Mouse (Mus musculus): Measurements from ENCODE around the gene Htt.

The Htt gene

DNA sequence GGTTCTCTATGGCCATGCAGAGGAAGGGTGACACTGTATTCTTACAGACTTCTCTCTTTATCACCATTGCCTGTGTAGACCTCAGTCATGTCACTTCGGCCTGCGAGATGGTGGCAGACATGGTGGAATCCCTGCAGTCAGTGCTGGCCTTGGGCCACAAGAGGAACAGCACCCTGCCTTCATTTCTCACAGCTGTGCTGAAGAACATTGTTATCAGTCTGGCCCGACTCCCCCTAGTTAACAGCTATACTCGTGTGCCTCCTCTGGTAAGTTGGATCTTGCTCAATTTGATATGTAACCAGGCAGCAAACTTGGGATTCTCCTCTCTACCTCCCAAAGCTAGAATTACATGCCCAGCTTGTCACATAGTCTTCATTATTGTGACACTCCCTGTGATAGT lies 127.7 kb downstream of the Htt start:
- DNase-seq (ENCODE audit: extremely low spot score, low read depth, low spot score): no peak

DNA sequence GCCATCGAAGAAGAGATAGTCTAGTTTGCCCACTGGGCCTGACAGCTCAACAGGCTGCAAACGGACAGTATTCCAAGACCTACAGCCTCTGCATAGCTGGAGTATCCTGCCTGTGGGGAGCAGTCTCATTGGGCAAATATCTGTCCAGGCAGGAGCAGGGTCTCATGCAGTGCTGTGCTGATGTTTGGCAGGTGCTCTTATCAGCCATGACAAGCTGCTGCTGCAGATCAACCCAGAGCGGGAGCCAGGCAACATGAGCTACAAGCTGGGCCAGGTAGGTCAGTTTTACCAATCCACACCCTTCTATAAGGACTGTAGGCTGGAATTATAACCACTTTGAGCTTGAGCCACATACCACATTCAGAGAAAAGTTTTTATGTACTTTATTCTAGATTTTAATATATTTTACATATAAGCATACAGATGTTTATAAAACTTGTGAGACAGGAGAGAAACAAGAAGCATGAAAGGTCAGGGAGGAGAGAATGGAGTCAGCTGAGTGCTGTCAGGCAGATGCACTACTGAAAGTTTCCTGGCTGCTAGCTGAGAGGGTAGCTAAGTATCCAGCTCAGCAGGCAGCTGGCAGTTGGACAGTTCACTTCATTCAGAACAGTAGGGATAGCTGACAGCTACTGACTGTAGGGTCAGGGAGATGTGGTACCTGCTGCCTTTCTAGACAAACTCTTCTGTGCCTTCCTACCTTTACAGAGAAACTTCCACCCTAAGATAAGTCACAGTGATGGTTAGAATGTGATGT lies 135.3 kb downstream of the Htt start:
- no peak for DNase-seq (ENCODE audit: extremely low spot score, low read depth, low spot score)

DNA sequence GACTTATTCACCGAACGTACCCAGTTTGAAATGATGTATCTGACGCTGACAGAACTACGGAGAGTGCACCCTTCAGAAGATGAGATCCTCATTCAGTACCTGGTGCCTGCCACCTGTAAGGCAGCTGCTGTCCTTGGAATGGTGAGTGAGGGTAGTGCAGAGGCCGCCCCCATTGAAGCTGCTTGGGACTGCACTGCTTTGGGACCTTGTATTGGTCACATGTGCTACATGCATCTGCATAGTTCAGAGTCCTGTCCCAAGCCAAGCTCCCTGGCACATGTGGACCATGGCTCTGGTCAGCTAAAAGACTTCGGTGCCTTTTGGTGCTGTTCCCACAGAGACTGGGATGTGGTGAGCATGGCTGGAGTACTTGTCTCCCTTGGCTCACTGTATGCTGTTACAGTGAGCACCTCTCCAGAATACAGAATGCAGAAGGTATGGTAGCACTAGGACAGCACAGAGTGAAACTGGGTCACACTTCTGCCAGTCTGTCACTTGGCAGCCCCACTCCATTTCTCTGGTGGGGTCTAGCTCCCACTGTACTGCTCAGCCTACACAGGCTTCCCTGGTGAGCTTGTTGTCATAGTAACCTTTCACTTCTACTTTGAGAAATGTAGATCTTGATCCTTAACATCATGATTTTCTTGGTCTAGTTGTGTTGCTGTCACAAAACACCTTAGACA lies 138.4 kb downstream of the Htt start:
- DNase-seq (ENCODE audit: extremely low spot score, low read depth, low spot score): no peak

DNA sequence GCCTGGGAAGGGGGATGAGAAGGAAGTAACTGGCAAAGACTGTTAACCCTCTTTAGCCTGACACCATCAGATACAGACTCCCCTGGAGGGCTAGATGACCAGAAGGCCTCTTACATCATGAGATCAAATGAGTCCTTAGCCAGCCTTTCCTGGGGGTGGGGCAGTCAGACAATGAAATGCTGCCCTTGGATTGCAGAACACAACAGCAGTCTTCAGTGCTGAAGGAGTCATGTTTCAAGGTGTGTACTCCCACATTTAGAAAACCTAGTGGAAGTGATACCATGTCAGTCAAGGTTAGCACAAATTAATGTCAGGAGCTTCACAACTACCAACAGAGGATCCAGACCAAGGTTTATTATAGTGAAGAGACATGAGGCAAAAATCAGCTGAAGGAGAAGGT lies 140.8 kb downstream of the Htt start:
- no peak for DNase-seq (ENCODE audit: extremely low spot score, low read depth, low spot score)

DNA sequence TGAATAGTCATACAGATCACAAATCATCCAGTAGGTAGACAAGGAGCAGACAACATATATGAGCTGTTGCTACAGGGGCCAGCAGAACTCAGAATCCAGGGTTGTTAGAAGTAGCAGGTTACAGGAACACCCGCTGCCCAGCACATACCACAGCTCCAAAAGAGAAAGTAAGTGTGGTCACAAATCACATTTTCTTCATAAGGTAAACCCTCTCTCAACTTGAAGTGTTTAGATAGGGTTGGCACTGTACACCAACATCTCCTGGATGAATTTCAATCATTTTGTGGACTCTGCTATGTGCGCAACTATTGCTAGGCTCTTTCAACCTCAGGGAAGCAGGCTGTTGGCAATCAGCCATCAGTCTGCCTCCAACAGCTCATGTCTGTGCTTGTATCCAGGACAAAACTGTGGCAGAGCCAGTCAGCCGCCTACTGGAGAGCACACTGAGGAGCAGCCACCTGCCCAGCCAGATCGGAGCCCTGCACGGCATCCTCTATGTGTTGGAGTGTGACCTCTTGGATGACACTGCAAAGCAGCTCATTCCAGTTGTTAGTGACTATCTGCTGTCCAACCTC lies 141.4 kb downstream of the Htt start:
- no peak for DNase-seq (ENCODE audit: extremely low spot score, low read depth, low spot score)

DNA sequence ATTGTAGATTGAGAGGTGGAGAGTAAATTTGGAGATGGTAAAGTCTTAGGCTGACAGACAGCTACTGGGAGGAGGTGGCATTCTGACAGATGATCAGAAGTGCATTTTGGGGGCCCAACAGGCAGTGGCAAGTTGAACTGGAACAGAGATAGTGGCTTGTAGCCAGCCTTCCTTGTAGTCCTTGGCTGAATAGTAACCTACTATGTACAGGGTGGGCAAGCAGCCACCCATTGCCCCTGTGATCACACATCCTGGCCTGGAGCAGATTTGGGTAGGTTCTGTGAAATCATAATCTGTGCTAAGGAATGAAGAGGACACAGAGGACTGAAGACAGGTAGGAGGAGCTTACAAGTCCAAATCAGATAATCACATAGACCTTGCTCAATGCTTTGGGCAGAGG lies 142.9 kb downstream of the Htt start:
- no peak for DNase-seq (ENCODE audit: extremely low spot score, low read depth, low spot score)

DNA sequence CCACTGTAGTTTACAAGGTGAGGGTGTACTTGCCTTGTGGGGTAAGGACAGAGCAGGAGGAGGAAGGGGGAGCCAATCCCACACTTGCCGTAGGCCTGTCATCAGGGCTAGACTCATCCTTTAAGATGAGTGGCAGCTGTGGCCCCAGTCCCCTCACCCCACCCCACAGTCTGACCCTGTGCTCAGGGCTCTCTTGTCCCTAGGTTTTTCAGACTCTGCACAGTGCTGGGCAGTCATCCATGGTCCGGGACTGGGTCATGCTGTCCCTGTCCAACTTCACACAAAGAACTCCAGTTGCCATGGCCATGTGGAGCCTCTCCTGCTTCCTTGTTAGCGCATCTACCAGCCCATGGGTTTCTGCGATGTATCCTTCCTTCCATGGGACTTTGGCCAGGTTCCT lies 145.7 kb downstream of the Htt start:
- no peak for DNase-seq (ENCODE audit: extremely low spot score, low read depth, low spot score)

DNA sequence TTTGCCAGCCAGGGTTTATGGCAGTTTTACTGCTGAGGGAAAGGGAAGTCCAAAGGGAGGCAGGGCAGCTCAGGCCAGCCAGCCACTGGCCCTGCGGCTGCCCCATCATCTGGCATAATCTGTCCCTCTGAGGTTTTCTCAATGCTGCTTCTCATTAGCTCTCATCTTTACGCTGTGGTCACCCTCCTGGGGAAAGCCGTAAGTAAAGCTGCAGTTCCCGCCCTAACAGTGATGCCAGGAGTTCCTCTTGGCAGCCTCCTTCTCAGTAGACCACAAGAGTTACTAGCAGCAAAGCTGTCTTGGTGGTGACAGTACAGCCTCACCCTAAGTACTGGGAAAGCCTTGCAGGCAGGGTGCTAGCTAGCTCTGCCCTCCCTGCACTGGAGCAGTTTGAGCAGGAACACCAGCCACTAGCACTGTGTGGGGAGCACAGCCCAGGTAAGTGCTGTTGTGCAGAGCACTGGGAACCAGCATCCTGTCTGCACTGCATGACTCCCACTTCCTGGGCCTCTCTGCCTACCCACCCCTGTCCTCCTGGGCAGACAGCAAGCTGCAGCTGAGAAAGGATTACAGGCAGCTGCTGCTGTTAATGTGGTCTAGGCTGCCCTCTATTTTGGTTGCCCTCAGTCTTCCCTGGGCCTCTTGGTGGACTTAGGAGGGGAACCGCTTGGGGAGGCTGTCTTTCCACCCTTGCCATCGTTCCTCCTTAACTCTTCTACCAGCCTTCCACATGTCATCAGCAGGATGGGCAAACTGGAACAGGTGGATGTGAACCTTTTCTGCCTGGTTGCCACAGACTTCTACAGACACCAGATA lies 146.6 kb downstream of the Htt start, which contains the start of gene Msantd1:
TSS of gene Msantd1 (plus strand) at position 103 of the 816 bp plus-strand sequence.
- DNase-seq (ENCODE audit: extremely low spot score, low read depth, low spot score): no peak

DNA sequence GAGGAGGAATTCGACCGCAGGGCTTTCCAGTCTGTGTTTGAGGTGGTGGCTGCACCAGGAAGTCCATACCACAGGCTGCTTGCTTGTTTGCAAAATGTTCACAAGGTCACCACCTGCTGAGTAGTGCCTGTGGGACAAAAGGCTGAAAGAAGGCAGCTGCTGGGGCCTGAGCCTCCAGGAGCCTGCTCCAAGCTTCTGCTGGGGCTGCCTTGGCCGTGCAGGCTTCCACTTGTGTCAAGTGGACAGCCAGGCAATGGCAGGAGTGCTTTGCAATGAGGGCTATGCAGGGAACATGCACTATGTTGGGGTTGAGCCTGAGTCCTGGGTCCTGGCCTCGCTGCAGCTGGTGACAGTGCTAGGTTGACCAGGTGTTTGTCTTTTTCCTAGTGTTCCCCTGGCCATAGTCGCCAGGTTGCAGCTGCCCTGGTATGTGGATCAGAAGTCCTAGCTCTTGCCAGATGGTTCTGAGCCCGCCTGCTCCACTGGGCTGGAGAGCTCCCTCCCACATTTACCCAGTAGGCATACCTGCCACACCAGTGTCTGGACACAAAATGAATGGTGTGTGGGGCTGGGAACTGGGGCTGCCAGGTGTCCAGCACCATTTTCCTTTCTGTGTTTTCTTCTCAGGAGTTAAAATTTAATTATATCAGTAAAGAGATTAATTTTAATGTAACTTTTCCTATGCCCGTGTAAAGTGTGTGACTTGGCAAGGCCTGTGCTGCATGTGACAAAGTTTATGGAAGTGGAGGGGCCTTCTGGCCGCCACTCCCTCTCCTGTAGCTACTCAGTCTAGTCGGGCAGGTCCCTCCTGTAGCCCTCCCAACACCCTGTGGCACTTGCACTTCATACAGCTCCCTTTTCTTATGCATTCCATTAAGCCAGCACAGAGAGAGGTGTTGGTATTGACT lies 147.4 kb downstream of the Htt start:
- DNase-seq (ENCODE audit: extremely low spot score, low read depth, low spot score): no peak

DNA sequence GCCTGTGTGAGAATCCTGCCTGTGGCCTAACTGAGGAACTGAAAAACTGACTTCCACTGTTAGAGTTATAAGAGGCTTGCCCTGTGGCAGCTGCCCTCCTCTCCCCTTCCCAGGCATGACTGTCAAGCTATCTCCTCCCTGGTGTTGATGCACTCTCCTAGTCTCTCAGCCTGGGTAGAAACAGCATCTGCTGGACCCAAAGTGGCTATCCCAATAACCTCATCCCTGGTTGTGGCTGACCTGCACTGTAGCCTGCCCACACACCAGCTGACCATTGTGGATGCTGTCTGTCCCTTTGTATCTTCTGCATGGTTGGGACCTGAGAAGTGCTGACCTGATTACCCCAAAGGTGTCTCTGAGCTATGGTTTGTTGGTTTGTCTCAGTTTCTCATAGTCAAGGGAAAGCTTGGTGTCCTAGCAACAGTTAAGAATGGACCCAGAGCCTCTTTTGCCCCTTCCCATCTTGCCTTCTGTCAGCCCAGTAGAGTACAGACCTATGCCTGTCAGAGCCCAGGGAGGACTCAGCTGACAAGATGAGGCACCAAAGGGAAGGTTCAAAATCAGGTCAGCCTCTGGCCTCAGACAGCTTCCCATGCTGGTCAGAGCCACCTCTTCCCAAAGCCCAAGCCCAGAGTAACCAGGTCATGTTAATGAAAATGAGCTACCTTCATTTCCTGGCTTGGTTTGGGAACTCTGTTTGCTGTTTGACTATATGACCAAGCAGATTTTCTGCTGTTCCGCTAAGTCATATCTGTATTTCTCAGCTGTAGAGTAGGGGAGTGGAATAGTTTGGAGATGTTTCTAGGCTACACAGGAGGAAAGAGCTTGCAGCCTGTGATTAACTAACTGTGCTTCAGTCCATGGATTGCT lies 148.3 kb downstream of the Htt start:
- DNase-seq (ENCODE audit: extremely low spot score, low read depth, low spot score): no peak

DNA sequence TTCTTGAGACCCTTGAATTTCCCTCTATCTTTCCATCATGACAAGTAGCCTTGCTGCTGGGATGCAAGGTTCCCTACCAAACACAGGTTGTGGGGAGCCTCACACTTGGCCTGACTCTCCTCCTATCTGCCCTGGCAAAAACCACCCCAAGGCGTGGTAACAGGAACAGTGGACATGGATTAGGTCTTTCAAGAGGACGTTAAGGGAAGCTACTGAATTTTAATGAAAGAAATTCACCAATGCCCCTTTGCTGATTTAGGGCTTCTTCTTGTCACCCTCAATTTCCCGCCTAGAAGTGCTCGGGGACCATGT lies 148.9 kb downstream of the Htt start:
- no peak for DNase-seq (ENCODE audit: extremely low spot score, low read depth, low spot score)

DNA sequence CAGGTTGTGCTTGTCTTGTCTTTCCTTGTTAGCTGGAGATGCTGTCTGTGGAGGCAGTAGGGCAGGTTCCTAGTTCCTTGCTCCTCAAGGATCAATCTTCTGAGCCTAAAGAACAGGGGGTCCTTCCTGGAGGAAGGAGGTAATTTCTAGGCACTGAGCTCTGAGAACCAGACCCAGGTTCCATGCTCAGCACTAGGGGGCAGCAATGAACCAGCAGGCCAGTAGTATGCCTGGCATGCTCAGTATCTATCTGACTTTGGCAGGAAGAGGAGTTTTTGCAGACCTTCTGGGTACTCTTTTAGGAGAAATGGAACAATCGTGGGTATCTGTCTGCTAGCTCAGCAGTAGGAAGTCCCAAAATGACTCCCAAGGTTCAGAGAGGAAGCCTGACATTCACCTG lies 154.3 kb downstream of the Htt start:
- peak; percentile 28 for DNase-seq (ENCODE audit: extremely low spot score, low read depth, low spot score)

DNA sequence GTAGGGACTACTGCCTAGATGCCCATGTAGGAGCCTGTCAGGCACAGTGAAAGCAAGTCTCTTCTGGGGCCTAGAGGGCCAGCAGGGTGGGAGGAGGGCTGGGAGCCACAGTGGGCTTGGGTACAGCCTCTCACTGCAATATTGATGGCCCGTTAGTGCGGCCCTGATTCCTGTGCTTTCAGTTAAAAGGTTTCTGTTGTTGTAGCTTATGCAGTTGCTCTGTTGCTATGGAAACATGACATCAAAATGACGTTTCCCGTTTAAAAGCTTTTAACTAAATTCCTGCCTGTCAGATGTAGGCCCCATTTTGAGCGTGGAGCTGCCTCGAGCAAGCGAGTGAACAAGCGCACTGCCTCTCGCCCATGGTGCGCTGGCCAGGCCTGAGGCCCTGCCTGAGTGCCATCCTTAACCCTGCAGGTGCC lies 155.7 kb downstream of the Htt start:
- DNase-seq (ENCODE audit: extremely low spot score, low read depth, low spot score): no peak

DNA sequence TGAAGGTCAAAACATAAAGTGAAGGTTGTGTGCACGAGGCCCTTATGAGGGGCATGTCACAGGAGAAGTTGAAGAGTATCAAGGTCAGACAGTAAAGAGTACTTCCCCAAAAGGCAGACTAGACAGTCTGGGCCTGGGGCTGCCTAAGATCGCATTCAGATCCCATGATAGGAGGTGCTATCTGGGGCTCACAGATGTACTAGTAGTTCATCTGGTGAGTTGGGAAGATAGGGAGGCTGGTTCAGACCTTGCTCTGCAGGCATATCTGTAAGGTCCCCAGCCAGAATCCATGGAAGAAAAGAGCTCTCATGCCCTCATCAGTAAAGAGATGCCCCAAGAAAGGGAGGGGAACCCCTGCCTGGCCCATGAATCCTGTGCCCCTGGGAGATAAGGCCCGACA lies 157.2 kb downstream of the Htt start:
- no peak for DNase-seq (ENCODE audit: extremely low spot score, low read depth, low spot score)

DNA sequence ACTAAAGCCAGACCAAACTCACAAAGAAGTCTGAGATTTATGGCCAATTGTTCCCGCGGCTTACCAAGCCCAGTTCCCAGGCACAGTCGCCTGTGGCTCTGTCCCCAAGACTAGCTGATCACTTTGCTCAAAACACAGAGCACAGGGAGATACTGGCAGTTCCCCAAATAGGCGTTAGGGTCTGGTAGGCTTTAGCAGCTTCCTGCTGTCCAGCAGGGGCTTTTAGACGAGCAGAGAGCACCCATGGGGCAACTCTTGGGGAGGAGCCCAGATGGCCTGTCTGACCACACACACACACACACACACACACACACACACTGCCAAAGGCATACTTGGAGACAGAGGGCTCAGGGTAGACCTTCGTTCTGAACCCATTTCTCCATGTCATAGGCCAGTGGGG lies 161.0 kb downstream of the Htt start:
- no peak for DNase-seq (ENCODE audit: extremely low spot score, low read depth, low spot score)

DNA sequence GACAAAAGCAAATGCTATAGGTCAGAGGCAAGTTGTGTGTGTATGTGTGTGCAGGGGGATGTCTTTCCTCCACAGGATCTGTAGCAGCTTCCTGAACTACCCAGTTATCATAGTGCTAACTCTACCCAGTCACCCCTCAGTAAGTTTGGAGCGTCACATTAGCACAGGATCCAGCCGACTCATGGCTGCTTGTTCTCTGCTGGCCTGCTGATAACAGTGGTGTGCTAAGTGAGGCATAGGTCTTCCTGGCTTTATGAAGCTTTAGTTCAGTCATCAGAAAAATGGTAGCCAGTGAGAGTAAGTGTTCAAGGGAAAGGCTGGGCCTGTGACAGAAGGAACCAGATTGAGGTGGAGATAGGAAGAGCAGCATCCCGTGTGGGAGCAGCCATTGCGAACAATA lies 162.4 kb downstream of the Htt start:
- DNase-seq (ENCODE audit: extremely low spot score, low read depth, low spot score): no peak

DNA sequence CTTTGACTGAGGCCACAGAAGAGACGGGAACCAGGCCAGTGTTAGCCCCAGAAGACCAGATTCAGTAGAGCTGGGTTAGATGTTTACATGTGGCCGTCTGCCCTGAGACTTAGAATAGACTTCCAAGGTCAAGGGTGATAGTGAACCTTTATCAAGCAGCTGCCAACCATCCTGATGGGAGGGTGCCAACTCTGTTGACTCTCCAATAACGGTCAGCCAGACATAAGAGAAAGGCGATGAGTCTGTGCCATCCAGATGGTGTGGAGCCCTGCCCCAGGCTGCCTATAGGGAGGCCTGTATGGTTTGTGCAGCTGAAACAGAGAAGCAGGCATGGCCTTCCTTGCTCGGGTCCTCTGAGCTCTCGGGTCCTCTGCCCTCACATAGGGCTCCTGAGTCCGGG lies 163.0 kb downstream of the Htt start:
- DNase-seq (ENCODE audit: extremely low spot score, low read depth, low spot score): no peak

DNA sequence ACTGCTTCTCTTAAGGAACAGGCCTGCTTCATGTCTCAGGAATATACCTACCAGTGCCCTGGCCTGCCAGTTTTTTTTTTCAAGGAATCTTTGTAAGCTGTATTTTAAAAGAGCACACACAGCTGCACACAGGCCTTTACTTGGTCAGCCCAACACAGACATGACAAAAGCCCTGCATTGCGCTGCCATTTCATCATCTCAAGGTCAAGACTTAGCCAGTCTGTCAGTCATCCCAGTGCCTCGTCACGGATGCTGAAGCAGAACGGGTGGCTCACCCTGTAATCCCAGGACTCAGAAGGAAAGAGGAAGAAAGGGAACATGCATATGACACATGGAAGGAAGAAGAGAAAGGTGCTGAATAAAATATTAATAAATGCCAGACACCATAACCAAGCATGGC lies 166.1 kb downstream of the Htt start:
- no peak for DNase-seq (ENCODE audit: extremely low spot score, low read depth, low spot score)

DNA sequence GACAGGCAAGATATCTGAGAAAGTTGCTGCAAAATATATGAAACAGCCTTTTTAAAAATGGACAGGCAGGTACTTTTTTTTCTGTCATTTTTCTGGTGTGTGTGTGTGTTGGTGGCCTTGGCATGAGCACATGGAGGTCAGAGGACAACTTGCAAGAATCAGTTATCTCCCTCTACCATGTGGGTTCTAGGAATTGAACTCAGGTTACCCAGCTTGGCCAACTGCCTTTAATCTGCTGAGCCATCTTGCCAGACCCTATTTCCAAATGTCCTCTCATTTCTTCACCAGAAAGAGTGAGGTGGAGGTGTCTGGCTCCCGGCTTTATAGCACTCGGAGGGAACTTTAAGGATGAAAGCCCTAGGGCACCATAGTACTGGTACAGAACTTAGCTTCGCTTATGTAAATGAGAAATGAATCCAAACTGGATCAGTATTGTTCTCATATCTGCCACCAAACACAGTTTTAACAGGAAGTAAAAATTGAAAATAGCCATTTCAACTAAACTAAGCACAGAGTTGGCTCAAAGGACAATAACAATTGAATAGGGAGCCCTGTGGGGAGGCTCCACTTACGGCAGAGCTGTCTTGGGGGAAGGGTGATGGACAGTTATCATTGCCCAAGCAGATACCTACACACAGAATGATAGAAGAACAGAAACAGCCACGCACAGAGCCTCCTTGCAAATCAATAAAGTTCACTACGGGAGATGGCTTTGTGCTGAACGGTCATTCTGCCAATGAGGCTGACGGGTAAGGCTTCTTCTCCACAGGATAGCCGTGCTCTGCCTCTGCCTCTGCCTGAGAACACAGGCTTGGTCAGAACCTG lies 168.8 kb downstream of the Htt start:
- DNase-seq (ENCODE audit: extremely low spot score, low read depth, low spot score): no peak
